Comparison of ENCODE assay signal across 8 mouse cellular contexts in genomic region chr4:25799051-25799475, GRCm38 (mm10). TPM values are rescaled to one million over a fixed set of nuclear protein-coding genes. Genes with fewer than 3 reads are reported as not detected.
DNase-seq lines count a peak whose midpoint lies in the region; ATAC-seq and TF ChIP-seq lines count a peak whose summit lies in the region.

No protein-coding gene starts in this region.

- no peak for TF ChIP-seq EP300 in heart, postnatal 0 days (IDR thresholded peaks at IDR 0.05; ENCODE audit: low read depth)
- TF ChIP-seq EP300 in heart, adult 2 months (IDR thresholded peaks at IDR 0.05; ENCODE audit: insufficient read depth, low read depth, low read length): no peak

- peak overlapping the region; percentile 41 for H3K4me3 ChIP-seq in heart, postnatal 0 days (ENCODE audit: low read depth, low read length)
- H3K4me3 ChIP-seq in heart, adult 2 months: no peak overlapping the region
- peak overlapping the region; percentile 87 for H3K4me3 ChIP-seq in cortical plate, adult 2 months (ENCODE audit: insufficient read depth, low read length)
- H3K4me3 ChIP-seq in hindbrain, embryonic 16.5 days (ENCODE audit: low read length): peak overlapping the region; percentile 68
- H3K4me3 ChIP-seq in midbrain, embryonic 11.5 days (ENCODE audit: low read depth, low read length): peak overlapping the region; percentile 47

- H3K9me3 ChIP-seq in heart, postnatal 0 days (replicated peaks; ENCODE audit: control insufficient read depth, low read length): no peaks in the 10 kb centered on the region
- no peaks in the 10 kb centered on the region for H3K9me3 ChIP-seq in hindbrain, embryonic 16.5 days (ENCODE audit: control insufficient read depth, low read length)
- H3K9me3 ChIP-seq in midbrain, embryonic 11.5 days (ENCODE audit: control insufficient read depth, low read length): no peaks in the 10 kb centered on the region

- no peak for TF ChIP-seq POLR2A in heart, adult 2 months (IDR thresholded peaks at IDR 0.05; ENCODE audit: insufficient read depth, low read depth, low read length)
- TF ChIP-seq POLR2A in cortical plate, adult 2 months (IDR thresholded peaks at IDR 0.05; ENCODE audit: extremely low read depth, insufficient read depth, low read length): no peak

- H3K27ac ChIP-seq in heart, postnatal 0 days (ENCODE audit: low read depth): no peak overlapping the region
- H3K27ac ChIP-seq in heart, adult 2 months: no peak overlapping the region
- peak overlapping the region; percentile 74 for H3K27ac ChIP-seq in cortical plate, adult 2 months (ENCODE audit: insufficient read depth, low read length)
- H3K27ac ChIP-seq in hindbrain, embryonic 16.5 days (ENCODE audit: low read depth, low read length): peak overlapping the region; percentile 93
- H3K27ac ChIP-seq in midbrain, embryonic 11.5 days (ENCODE audit: low read depth, low read length): no peak overlapping the region

- no peak for DNase-seq in heart, postnatal 0 days (ENCODE audit: low spot score)
- DNase-seq in heart, adult 2 months: no peak
- peak; percentile 95 for DNase-seq in midbrain, embryonic 11.5 days (ENCODE audit: low spot score, missing footprints)
- DNase-seq in spleen, postnatal 14 days (ENCODE audit: low spot score in 2 of 2): no peak
- DNase-seq in adipocyte (ENCODE audit: low spot score): no peak

- TF ChIP-seq CTCF in heart, postnatal 0 days (IDR thresholded peaks at IDR 0.05; ENCODE audit: low read depth): no peak
- no peak for TF ChIP-seq CTCF in heart, adult 2 months (IDR thresholded peaks at IDR 0.05)
- no peak for TF ChIP-seq CTCF in cortical plate, adult 2 months (IDR thresholded peaks at IDR 0.05; ENCODE audit: extremely low read depth, insufficient read depth, low read length)

- H3K9ac ChIP-seq in heart, postnatal 0 days (replicated peaks; ENCODE audit: low read depth, low read length): no peak overlapping the region
- no peak overlapping the region for H3K9ac ChIP-seq in heart, adult 2 months (ENCODE audit: low read depth, low read length)
- peak overlapping the region; percentile 87 for H3K9ac ChIP-seq in hindbrain, embryonic 16.5 days (ENCODE audit: low read depth, low read length)
- peak overlapping the region; percentile 78 for H3K9ac ChIP-seq in midbrain, embryonic 11.5 days (ENCODE audit: low read length)

- peak overlapping the region; percentile 68 for H3K4me2 ChIP-seq in heart, postnatal 0 days (ENCODE audit: low read depth, low read length)
- peak overlapping the region; percentile 79 for H3K4me2 ChIP-seq in hindbrain, embryonic 16.5 days (ENCODE audit: low read length)
- peak overlapping the region; percentile 78 for H3K4me2 ChIP-seq in midbrain, embryonic 11.5 days

- 2% methylated on average over 7 of the region's 7 CpGs for WGBS in heart, postnatal 0 days
- WGBS in heart, adult 2 months: 2% methylated on average over 7 of the region's 7 CpGs
- WGBS in hindbrain, embryonic 16.5 days: under 1% methylated on average over 7 of the region's 7 CpGs
- under 1% methylated on average over 7 of the region's 7 CpGs for WGBS in midbrain, embryonic 11.5 days

- H3K36me3 ChIP-seq in heart, postnatal 0 days (replicated peaks; ENCODE audit: control insufficient read depth, insufficient read depth, low read length): no peaks in the 10 kb centered on the region
- H3K36me3 ChIP-seq in heart, adult 2 months (ENCODE audit: control insufficient read depth, insufficient read depth, low read length): no peaks in the 10 kb centered on the region
- no peaks in the 10 kb centered on the region for H3K36me3 ChIP-seq in hindbrain, embryonic 16.5 days (ENCODE audit: control insufficient read depth, insufficient read depth, low read length)
- no peaks in the 10 kb centered on the region for H3K36me3 ChIP-seq in midbrain, embryonic 11.5 days (ENCODE audit: control insufficient read depth, insufficient read depth, low read length)

- no peaks in the 10 kb centered on the region for H3K79me2 ChIP-seq in heart, adult 2 months (replicated peaks; ENCODE audit: control insufficient read depth, insufficient read depth, low read length)

- H3K4me1 ChIP-seq in heart, postnatal 0 days (ENCODE audit: control insufficient read depth, insufficient read depth): peaks cover 4% of the 10 kb centered on the region; the same call in 1 of the 2 replicates
- H3K4me1 ChIP-seq in heart, adult 2 months (ENCODE audit: control insufficient read depth, insufficient read depth, low read length): no peaks in the 10 kb centered on the region
- peaks cover 4% of the 10 kb centered on the region; the same call in 1 of the 2 replicates for H3K4me1 ChIP-seq in cortical plate, adult 2 months (ENCODE audit: control insufficient read depth, insufficient read depth, low read length)
- H3K4me1 ChIP-seq in hindbrain, embryonic 16.5 days (ENCODE audit: control insufficient read depth, insufficient read depth, low read depth, low read length): peaks cover 6% of the 10 kb centered on the region
- peaks cover 6% of the 10 kb centered on the region for H3K4me1 ChIP-seq in midbrain, embryonic 11.5 days (ENCODE audit: control insufficient read depth, insufficient read depth, low read length)

- ATAC-seq in heart, postnatal 0 days (ENCODE audit: insufficient read depth, low read depth): no peak
- ATAC-seq in hindbrain, embryonic 16.5 days: peak; percentile 25
- peak; percentile 31 for ATAC-seq in midbrain, embryonic 11.5 days (ENCODE audit: low FRiP score)
- no peak for ATAC-seq in CD4-positive, CD25-positive, alpha-beta regulatory T cell, adult 4 months

- intact Hi-C loops in heart, adult 2 months (cut with DNase I): no loop called here

- peaks cover 13% of the 10 kb centered on the region for H3K27me3 ChIP-seq in heart, postnatal 0 days (ENCODE audit: control insufficient read depth, insufficient read depth, low read length)
- no peaks in the 10 kb centered on the region for H3K27me3 ChIP-seq in heart, adult 2 months (ENCODE audit: control insufficient read depth, insufficient read depth, low read length)
- H3K27me3 ChIP-seq in hindbrain, embryonic 16.5 days (replicated peaks; ENCODE audit: control insufficient read depth, insufficient read depth, low read length): no peaks in the 10 kb centered on the region
- H3K27me3 ChIP-seq in midbrain, embryonic 11.5 days (ENCODE audit: control insufficient read depth, insufficient read depth, low read length): no peaks in the 10 kb centered on the region

RNA-seq across cellular contexts. Expression of gene Fut9, which starts 1.0 kb away (rescaled TPM):
- total RNA-seq in heart, postnatal 0 days (2014; rRNA removed; ENCODE audit: low replicate concordance): 0.65 TPM in 1 of 2 replicates, not detected in the other
- polyA plus RNA-seq in heart, postnatal 0 days (2015; fragmentation: Nextera tagmentation; extraction: Ambion mirVana): 0.04 TPM in 1 of 2 replicates, not detected in the other
- not detected for total RNA-seq in heart, adult 2 months (2021)
- 0.02 TPM in 1 of 2 replicates, not detected in the other for polyA plus RNA-seq in heart, adult 2 months (2012; rRNA removed)
- polyA plus RNA-seq in cortical plate, adult 2 months (2012; rRNA removed): 21.8 and 22.2 TPM in 2 replicates
- 16.4 and 16.5 TPM in 2 replicates for polyA plus RNA-seq in hindbrain, embryonic 16.5 days (2015; fragmentation: Nextera tagmentation; extraction: Ambion mirVana)
- polyA plus RNA-seq in midbrain, embryonic 11.5 days (2014; fragmentation: Nextera tagmentation; extraction: Ambion mirVana): 3.3 TPM in 2 replicates
- not detected for polyA plus RNA-seq in CD4-positive, CD25-positive, alpha-beta regulatory T cell, adult 4 months (2017; shearing (Covaris generic))

Comparison
In these comparisons a context has a peak if more than half of its experiments do, and no peak if none do; other contexts are left out.
1. ATAC-seq: peak in hindbrain, embryonic 16.5 days (single experiment) and midbrain, embryonic 11.5 days (single experiment); none in heart, postnatal 0 days (single experiment) and CD4-positive, CD25-positive, alpha-beta regulatory T cell, adult 4 months (single experiment).
2. H3K27ac ChIP-seq: peak in cortical plate, adult 2 months (single experiment) and hindbrain, embryonic 16.5 days (single experiment); none in heart, postnatal 0 days (single experiment), heart, adult 2 months (single experiment) and midbrain, embryonic 11.5 days (single experiment).
3. H3K9ac ChIP-seq: peak in hindbrain, embryonic 16.5 days (single experiment) and midbrain, embryonic 11.5 days (single experiment); none in heart, postnatal 0 days (single experiment) and heart, adult 2 months (single experiment).
4. Peak in every context shown above with its lines, with median percentiles within 50 percentile points of each other: H3K4me2 ChIP-seq.